Mouse (Mus musculus): ENCODE measurements around the gene Snai3.

- TF ChIP-seq CTCF (IDR thresholded peaks at IDR 0.05; ENCODE audit: low read depth) (no peak), EP300 (optimal IDR thresholded peaks at IDR 0.05) (no peak)
Observed at GRCm38 (mm10) chr8:122432443-122433268, 27.9 kb downstream of the Snai3 start, which contains the start of gene Cyba.

All from stomach, postnatal 0 days (tissue).